Mouse (Mus musculus) lung, postnatal 0 days (tissue): ENCODE data around the gene Dlgap1. TPM values are rescaled to one million over a fixed set of nuclear protein-coding genes. Genes with fewer than 3 reads are reported as not detected.
A peak's percentile ranks its signal among the peaks of the same experiment; 100 is the strongest.

Experiments
- ATAC-seq: fragments of 200-750 bp; cut with Nextera tagmentation; 2 replicates; pipeline ENCODE4 v1.8.0; 2017; ENCODE audit warnings: moderate library complexity
- DNase-seq: peaks from one replicate; pipeline ENCODE4 v3.0.0-alpha.2; 2016; ENCODE audit warnings: low spot score
- H3K27ac ChIP-seq: fragments of 300-500 bp; sonication (generic); 2 replicates; pipeline ENCODE4 v1.5.1; 2014; ENCODE audit warnings: antibody characterized with exemption, mild to moderate bottlenecking, low read length, mixed read lengths
- H3K27me3 ChIP-seq: fragments of 300-500 bp; sonication (generic); replicated peaks from 2 replicates; pipeline ENCODE4 v1.6.1; 2014; ENCODE audit warnings: low read length, mixed read lengths; ENCODE audit not compliant: insufficient read depth
- H3K36me3 ChIP-seq: fragments of 300-500 bp; sonication (generic); 2 replicates; pipeline ENCODE4 v1.6.1; 2014; ENCODE audit warnings: low read length, mixed read lengths; ENCODE audit not compliant: insufficient read depth
- H3K4me1 ChIP-seq: fragments of 300-500 bp; sonication (generic); 2 replicates; pipeline ENCODE4 v1.6.1; 2014; ENCODE audit warnings: antibody characterized with exemption, low read depth, low read length, mixed read lengths; ENCODE audit not compliant: insufficient read depth
- H3K4me2 ChIP-seq: fragments of 300-500 bp; sonication (generic); replicated peaks from 2 replicates; pipeline ENCODE4 v1.6.1; 2014; ENCODE audit warnings: low read depth, mild to moderate bottlenecking, low read length, moderate library complexity, mixed read lengths
- H3K4me3 ChIP-seq: fragments of 300-500 bp; sonication (generic); 2 replicates; pipeline ENCODE4 v1.5.1; 2014; ENCODE audit warnings: low read depth, low read length
- H3K9ac ChIP-seq: fragments of 300-500 bp; sonication (generic); replicated peaks from 2 replicates; pipeline ENCODE4 v1.6.1; 2014; ENCODE audit warnings: low read depth, mild to moderate bottlenecking
- H3K9me3 ChIP-seq: fragments of 300-500 bp; sonication (generic); 2 replicates; pipeline ENCODE4 v1.6.1; 2016; ENCODE audit warnings: low read length, mixed read lengths
- CTCF ChIP-seq: IDR thresholded peaks from 2 replicates; pipeline ENCODE4 v1.5.1; 2016; ENCODE audit warnings: antibody characterized with exemption, mild to moderate bottlenecking
- EP300 ChIP-seq: IDR thresholded peaks from 2 replicates; pipeline ENCODE4 v1.6.1; 2016; ENCODE audit warnings: antibody characterized with exemption, mild to moderate bottlenecking, control low read depth
- WGBS: fragments of 180-500 bp; shearing (Covaris S2); extraction: QIAGEN DNeasy Blood & Tissue Kit; methylation state at CpG from one replicate; pipeline ENCODE4 v1.1.7; 2014; 5-methylcytosine and 5-hydroxymethylcytosine counted together
- polyA plus RNA-seq: library from polyadenylated mRNA; unstranded; fragments of >200 nt; fragmentation: Nextera tagmentation; extraction: Ambion mirVana; gene quantifications from 2 replicates; pipeline ENCODE4 v1.2.1, GENCODE M21; 2015

Gene Dlgap1
- 0.26 and 0.32 TPM in 2 replicates for polyA plus RNA-seq

- Histone ChIP-seq H3K9me3 (no peaks in the 10 kb centered on the region), H3K27ac (no peak within 1 kb of the TSS), H3K9ac (no peak within 1 kb of the TSS), H3K27me3 (peaks cover 14% of the 10 kb centered on the region; the same call in 1 of the 2 replicates), H3K4me2 (peak within 1 kb of the TSS; percentile 67), H3K4me1 (no peaks in the 10 kb centered on the region), H3K36me3 (no peaks in the 10 kb centered on the region), H3K4me3 (peak within 1 kb of the TSS; percentile 41)
- WGBS = 1% methylated on average over 70 of the region's 105 CpGs
- peak; percentile 75 for DNase-seq
- TF ChIP-seq CTCF = peak; percentile 41
- TF ChIP-seq EP300 = no peak
- peak; percentile 90 for ATAC-seq
These were observed at the start of gene Dlgap1 for GRCm38 (mm10) chr17:69969021-69969815. Gene Dlgap1 (plus strand): TSS chr17:69969073.

- no peak for TF ChIP-seq EP300
- TF ChIP-seq CTCF = no peak
- H3K36me3 ChIP-seq = no peaks in the 10 kb centered on the region
- no peak overlapping the region for H3K4me2 ChIP-seq
- H3K27me3 ChIP-seq = no peaks in the 10 kb centered on the region
- H3K27ac ChIP-seq = no peak overlapping the region
- 40% methylated on average over 1 of the region's 1 CpGs for WGBS
- H3K4me1 ChIP-seq = no peaks in the 10 kb centered on the region
- H3K4me3 ChIP-seq = no peak overlapping the region
- no peak overlapping the region for H3K9ac ChIP-seq
- DNase-seq (no peak), ATAC-seq (no peak)
- no peaks in the 10 kb centered on the region for H3K9me3 ChIP-seq
These were observed 13.9 kb upstream of the Dlgap1 start for GRCm38 (mm10) chr17:69954936-69955335.

- no peak for ATAC-seq
- Histone ChIP-seq H3K4me1 (no peaks in the 10 kb centered on the region), H3K27ac (no peak overlapping the region), H3K36me3 (no peaks in the 10 kb centered on the region), H3K4me2 (peak overlapping the region; percentile 67), H3K4me3 (peak overlapping the region; percentile 41; the same call in 1 of the 2 replicates), H3K27me3 (peaks cover 14% of the 10 kb centered on the region; the same call in 1 of the 2 replicates), H3K9me3 (no peaks in the 10 kb centered on the region), H3K9ac (no peak overlapping the region)
- WGBS = 1% methylated on average over 43 of the region's 43 CpGs
- TF ChIP-seq EP300 (no peak), CTCF (no peak)
- DNase-seq = no peak
These were observed 1.2 kb downstream of the Dlgap1 start for GRCm38 (mm10) chr17:69969816-69970750.

DNA sequence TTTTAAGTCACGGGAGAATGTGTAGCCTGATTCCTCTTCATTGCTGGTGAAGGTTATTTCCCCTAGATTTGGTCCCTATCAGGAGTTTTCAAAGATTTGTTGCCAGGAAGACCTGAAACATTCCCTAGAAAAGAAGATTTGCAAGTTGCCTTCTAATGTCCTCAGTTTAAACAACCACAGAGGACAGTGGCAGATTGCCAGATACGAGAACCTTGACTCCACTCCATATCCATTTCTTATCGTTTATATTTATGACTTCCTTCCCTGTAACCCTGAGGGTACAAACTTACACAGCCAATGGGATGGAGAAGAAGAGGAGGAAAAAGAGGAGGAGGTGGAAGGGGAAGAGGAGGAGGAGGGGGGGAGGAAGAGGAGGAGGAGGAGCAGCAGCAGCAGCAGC lies 4.2 kb downstream of the Dlgap1 start:
- H3K4me1 ChIP-seq = no peaks in the 10 kb centered on the region
- no peak for ATAC-seq
- no peak overlapping the region for H3K27ac ChIP-seq
- H3K9me3 ChIP-seq = no peaks in the 10 kb centered on the region
- no peak for DNase-seq
- no peaks in the 10 kb centered on the region for H3K36me3 ChIP-seq
- H3K4me2 ChIP-seq = no peak overlapping the region
- TF ChIP-seq CTCF (no peak), EP300 (no peak)
- WGBS = 41% methylated on average over 3 of the region's 3 CpGs
- peaks cover 14% of the 10 kb centered on the region; the same call in 1 of the 2 replicates for H3K27me3 ChIP-seq
- no peak overlapping the region for H3K9ac ChIP-seq
- H3K4me3 ChIP-seq = no peak overlapping the region

DNA sequence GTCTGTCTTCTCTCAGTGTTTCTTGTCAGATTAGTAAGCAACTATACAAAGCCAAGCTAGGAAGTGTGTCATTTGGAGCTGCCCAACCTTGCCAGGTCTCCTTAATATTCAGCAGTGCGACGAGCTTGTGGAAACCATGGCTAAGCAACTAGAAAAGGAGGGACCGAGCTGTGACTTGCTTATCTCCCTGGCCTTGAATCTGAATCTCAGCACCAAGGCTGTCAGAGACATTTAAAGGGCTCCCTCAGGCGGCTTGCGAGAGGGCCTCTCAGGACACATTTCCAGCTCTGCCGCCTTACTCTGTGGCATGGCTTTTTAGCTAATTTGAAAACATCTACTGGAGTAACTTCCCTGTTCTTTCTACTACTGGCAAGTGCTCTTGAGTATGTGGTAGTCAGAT lies 5.1 kb downstream of the Dlgap1 start:
- 37% methylated on average over 6 of the region's 6 CpGs for WGBS
- H3K9me3 ChIP-seq = no peaks in the 10 kb centered on the region
- H3K4me3 ChIP-seq = no peak overlapping the region
- H3K4me1 ChIP-seq = no peaks in the 10 kb centered on the region
- TF ChIP-seq CTCF (no peak), EP300 (no peak)
- no peaks in the 10 kb centered on the region for H3K36me3 ChIP-seq
- no peak for ATAC-seq
- H3K9ac ChIP-seq = no peak overlapping the region
- H3K27me3 ChIP-seq = peaks cover 14% of the 10 kb centered on the region; the same call in 1 of the 2 replicates
- H3K27ac ChIP-seq = no peak overlapping the region
- DNase-seq = no peak
- no peak overlapping the region for H3K4me2 ChIP-seq
